Mouse (Mus musculus): ENCODE measurements around the gene Ptgdr.
"Not testable (repeated sequence)": the region's sequence is repeated elsewhere in the genome, so short reads cannot be mapped to it uniquely, and the experiment has no call there.

The Ptgdr gene

GRCm38 (mm10) chr14:44858868-44859613 is at the start of gene Ptgdr:
TSS of gene Ptgdr (minus strand) at chr14:44859375.
- DNase-seq = no peak

GRCm38 (mm10) chr14:44907774-44908173 is 48.6 kb upstream of the Ptgdr start:
- DNase-seq = no peak

GRCm38 (mm10) chr14:44904199-44904598 is 45.0 kb upstream of the Ptgdr start:
- no peak for DNase-seq

GRCm38 (mm10) chr14:44901735-44902134 is 42.6 kb upstream of the Ptgdr start:
- not testable (repeated sequence) for DNase-seq

GRCm38 (mm10) chr14:44891387-44892132 is 32.4 kb upstream of the Ptgdr start:
- DNase-seq = no peak

- no peak for DNase-seq
These were observed 10.5 kb upstream of the Ptgdr start for GRCm38 (mm10) chr14:44869686-44870085.

GRCm38 (mm10) chr14:44865661-44866060 is 6.5 kb upstream of the Ptgdr start:
- DNase-seq = no peak

GRCm38 (mm10) chr14:44863086-44863485 is 3.9 kb upstream of the Ptgdr start:
- no peak for DNase-seq

GRCm38 (mm10) chr14:44861161-44861560 is 2.0 kb upstream of the Ptgdr start:
- no peak for DNase-seq

- no peak for DNase-seq
These were observed 803 bp downstream of the Ptgdr start for GRCm38 (mm10) chr14:44858372-44858771.

- DNase-seq = not testable (repeated sequence)
These were observed 8.5 kb downstream of the Ptgdr start for GRCm38 (mm10) chr14:44850637-44851036.

GRCm38 (mm10) chr14:44847740-44848139 is 11.4 kb downstream of the Ptgdr start:
- DNase-seq = no peak

GRCm38 (mm10) chr14:44846558-44847263 is 12.5 kb downstream of the Ptgdr start:
- no peak for DNase-seq

GRCm38 (mm10) chr14:44843768-44844755 is 15.1 kb downstream of the Ptgdr start:
- no peak for DNase-seq

- DNase-seq = no peak
These were observed 20.5 kb downstream of the Ptgdr start for GRCm38 (mm10) chr14:44838685-44839084.

GRCm38 (mm10) chr14:44835132-44835531 is 24.0 kb downstream of the Ptgdr start:
- no peak for DNase-seq

- DNase-seq = not testable (repeated sequence)
These were observed 25.0 kb downstream of the Ptgdr start for GRCm38 (mm10) chr14:44834134-44834533.

GRCm38 (mm10) chr14:44833096-44833495 is 26.1 kb downstream of the Ptgdr start:
- DNase-seq = not testable (repeated sequence)

- DNase-seq = no peak
These were observed 31.4 kb downstream of the Ptgdr start for GRCm38 (mm10) chr14:44827736-44828135.

GRCm38 (mm10) chr14:44821177-44822057 is 37.8 kb downstream of the Ptgdr start:
- no peak for DNase-seq

GRCm38 (mm10) chr14:44813152-44813551 is 46.0 kb downstream of the Ptgdr start:
- not testable (repeated sequence) for DNase-seq
